Mouse (Mus musculus): ENCODE results near the gene 3110082I17Rik. TPM values are rescaled to one million over a fixed set of nuclear protein-coding genes. Genes with fewer than 3 reads are reported as not detected.

Gene 3110082I17Rik
- polyA plus RNA-seq, 1 experiment from 2014 or later: 33.5 TPM

DNA sequence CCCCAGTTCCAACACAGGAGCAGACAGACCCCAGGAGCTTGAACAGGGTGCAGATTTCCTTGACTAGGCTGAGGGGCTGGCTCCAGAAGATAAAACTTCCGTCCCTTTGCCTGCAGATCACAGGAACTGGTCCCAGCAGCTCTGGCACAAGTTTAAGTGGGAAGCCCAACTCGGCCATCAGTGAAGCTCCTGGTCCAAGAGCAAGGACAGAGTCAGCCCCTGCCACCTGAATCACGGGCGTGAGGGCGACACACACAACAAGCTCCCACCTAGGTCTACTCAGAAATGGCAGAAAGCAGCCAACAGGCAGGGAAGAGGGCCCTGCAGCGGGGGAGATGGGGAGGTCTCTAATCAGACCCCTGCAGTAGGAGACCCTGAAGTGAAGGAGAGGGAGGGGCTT, 90.0 kb downstream of the 3110082I17Rik start:
- no peaks in the 10 kb centered on the region for H3K9me3 ChIP-seq (replicated peaks)
- H3K36me3 ChIP-seq: 0 out of 2 replicates have a peak, but pooled peaks cover 4% of the 10 kb centered on the region
- H3K4me3 ChIP-seq: no peak overlapping the region
- peak overlapping the region; percentile 94 for H3K9ac ChIP-seq
- no peaks in the 10 kb centered on the region for H3K27me3 ChIP-seq (replicated peaks)
- no peak for ATAC-seq
- H3K4me2 ChIP-seq: peak overlapping the region; percentile 85
- H3K4me1 ChIP-seq: peaks cover 96% of the 10 kb centered on the region
- WGBS (ENCODE audit: insufficient replicate concordance): 62% methylated on average over 6 of the region's 6 CpGs
- peak overlapping the region; percentile 92 for H3K27ac ChIP-seq

GRCm38 (mm10) chr5:139368638-139369320, 91.5 kb downstream of the 3110082I17Rik start:
- H3K27ac ChIP-seq: peak overlapping the region; percentile 92
- 0 out of 2 replicates have a peak, but pooled peaks cover 4% of the 10 kb centered on the region for H3K36me3 ChIP-seq
- no peak overlapping the region; the same call in 1 of the 2 replicates for H3K4me2 ChIP-seq
- no peak overlapping the region for H3K4me3 ChIP-seq
- H3K9ac ChIP-seq: no peak overlapping the region
- peaks cover 95% of the 10 kb centered on the region for H3K4me1 ChIP-seq
- WGBS (ENCODE audit: insufficient replicate concordance): 78% methylated on average over 11 of the region's 11 CpGs
- H3K27me3 ChIP-seq (replicated peaks): no peaks in the 10 kb centered on the region
- ATAC-seq: no peak
- no peaks in the 10 kb centered on the region for H3K9me3 ChIP-seq (replicated peaks)

DNA sequence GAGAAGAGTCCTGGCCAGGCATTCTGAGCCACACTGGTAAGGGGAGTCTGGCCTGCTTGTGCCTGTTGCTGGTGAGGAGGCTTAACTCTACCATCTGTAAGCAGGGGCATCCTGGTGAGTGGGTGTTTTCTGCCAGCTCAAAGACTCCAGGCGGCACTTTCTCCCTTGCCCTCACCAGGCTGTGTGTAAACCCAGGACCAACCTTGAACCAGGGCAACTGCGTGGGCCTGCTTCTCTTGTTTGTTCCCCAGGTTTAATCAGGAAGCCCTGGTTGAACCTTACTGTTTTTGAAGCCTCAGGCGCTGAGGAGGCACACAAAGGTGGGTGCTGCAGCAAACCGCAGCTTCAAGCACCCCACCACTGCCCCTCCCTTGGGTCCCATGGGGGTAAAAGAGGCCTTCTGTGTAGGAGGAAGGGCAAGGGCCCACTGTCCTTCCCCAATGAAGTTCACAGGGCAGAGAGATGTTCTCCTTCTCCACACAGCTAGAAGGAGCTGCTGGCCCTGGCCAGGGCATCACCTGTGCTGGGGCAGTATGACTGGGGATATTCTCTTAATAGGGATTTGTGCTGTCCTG, 92.4 kb downstream of the 3110082I17Rik start:
- Histone ChIP-seq H3K36me3 (0 out of 2 replicates have a peak, but pooled peaks cover 4% of the 10 kb centered on the region), H3K27ac (peak overlapping the region; percentile 92), H3K4me2 (no peak overlapping the region), H3K9me3 (replicated peaks) (no peaks in the 10 kb centered on the region), H3K4me3 (no peak overlapping the region), H3K4me1 (peaks cover 87% of the 10 kb centered on the region), H3K27me3 (replicated peaks) (no peaks in the 10 kb centered on the region), H3K9ac (no peak overlapping the region)
- no peak for ATAC-seq
- WGBS (ENCODE audit: insufficient replicate concordance): 79% methylated on average over 4 of the region's 4 CpGs

DNA sequence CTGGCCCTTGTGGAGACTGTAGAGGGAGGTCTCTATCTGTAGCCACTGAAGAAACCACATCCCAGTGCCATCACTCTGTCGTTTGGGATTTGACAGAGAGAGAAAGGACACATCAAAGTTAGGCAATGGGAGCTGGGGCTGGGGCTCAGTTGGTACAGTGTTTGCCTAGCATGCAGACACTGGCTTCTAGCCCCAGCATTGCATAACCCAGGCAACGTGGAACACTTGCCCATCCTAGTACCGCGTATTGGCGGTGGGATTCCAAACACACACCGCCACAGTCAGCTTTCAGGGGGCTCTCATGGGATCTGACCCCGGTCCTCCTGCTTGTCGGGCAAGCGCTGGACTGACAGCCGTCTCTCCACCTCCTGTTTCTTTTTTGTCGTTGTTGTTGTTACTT, 93.8 kb downstream of the 3110082I17Rik start:
- Histone ChIP-seq H3K4me3 (no peak overlapping the region), H3K4me2 (no peak overlapping the region), H3K27ac (peak overlapping the region; percentile 45), H3K4me1 (peaks cover 76% of the 10 kb centered on the region), H3K9me3 (replicated peaks) (no peaks in the 10 kb centered on the region), H3K27me3 (replicated peaks) (no peaks in the 10 kb centered on the region), H3K9ac (no peak overlapping the region), H3K36me3 (0 out of 2 replicates have a peak, but pooled peaks cover 4% of the 10 kb centered on the region)
- 68% methylated on average over 11 of the region's 11 CpGs for WGBS (ENCODE audit: insufficient replicate concordance)
- no peak for ATAC-seq

DNA sequence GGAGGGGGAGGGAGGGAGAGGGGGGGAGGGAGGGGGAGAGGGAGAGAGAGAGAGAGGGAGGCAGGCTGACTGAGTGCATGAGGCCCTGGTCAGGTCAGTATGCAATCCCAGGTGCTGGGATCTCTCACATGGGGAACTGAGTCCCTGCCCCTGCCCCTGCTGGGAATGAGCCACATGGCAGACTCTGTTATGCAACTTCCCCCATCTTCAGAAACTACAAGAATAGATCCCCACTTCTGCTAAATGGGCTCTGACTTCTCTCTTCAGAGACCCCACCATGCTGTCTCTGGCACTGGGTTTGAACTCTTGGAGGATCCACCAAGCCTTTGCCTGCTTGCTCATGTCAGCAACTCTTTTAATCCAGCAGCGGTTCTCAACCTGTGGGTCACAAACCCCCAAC, 94.5 kb downstream of the 3110082I17Rik start:
- no peak for ATAC-seq
- Histone ChIP-seq H3K9me3 (replicated peaks) (no peaks in the 10 kb centered on the region), H3K9ac (no peak overlapping the region), H3K4me1 (peaks cover 69% of the 10 kb centered on the region), H3K4me2 (no peak overlapping the region), H3K27me3 (replicated peaks) (no peaks in the 10 kb centered on the region), H3K4me3 (no peak overlapping the region), H3K36me3 (0 out of 2 replicates have a peak, but pooled peaks cover 9% of the 10 kb centered on the region), H3K27ac (peak overlapping the region; percentile 45)
- 29% methylated on average over 1 of the region's 1 CpGs for WGBS (ENCODE audit: insufficient replicate concordance)

DNA sequence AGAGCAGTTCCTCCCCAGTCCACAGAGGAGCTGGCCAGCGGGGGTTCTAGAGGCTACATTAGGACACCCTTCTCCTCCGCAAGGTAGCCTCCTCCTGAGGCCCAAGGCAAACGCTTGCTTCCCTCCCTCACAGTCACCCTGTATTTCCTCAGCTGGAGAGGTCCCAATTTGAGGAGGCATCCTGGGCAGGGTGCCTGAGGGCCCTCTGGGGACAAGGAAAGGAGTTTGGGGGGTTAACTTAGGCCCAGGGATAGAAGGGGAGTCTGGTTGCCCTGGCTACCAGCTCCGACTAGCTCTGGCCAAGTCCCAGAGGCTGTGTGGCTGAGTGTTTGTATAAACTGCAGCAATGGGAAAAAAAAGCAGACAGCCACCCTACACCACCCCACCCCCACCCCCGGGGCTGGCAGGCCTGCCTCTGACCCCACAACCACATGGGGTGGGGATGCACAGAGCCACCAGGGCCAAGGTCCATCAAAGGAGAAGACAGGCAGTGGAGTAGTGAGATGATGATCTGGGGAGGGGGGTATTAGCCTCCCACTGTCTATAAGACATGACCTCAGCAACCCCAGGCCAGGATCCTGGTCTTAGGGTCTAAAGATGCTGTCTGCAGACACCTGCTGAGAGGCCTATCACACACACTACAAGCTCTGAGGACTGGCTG, 95.3 kb downstream of the 3110082I17Rik start:
- Histone ChIP-seq H3K4me3 (no peak overlapping the region), H3K9ac (peak overlapping the region; percentile 24; the same call in 1 of the 2 replicates), H3K4me1 (peaks cover 61% of the 10 kb centered on the region), H3K9me3 (replicated peaks) (no peaks in the 10 kb centered on the region), H3K36me3 (0 out of 2 replicates have a peak, but pooled peaks cover 16% of the 10 kb centered on the region), H3K27me3 (replicated peaks) (no peaks in the 10 kb centered on the region), H3K4me2 (peak overlapping the region; percentile 28), H3K27ac (peak overlapping the region; percentile 58)
- 39% methylated on average over 5 of the region's 5 CpGs for WGBS (ENCODE audit: insufficient replicate concordance)
- peak; percentile 19 for ATAC-seq

DNA sequence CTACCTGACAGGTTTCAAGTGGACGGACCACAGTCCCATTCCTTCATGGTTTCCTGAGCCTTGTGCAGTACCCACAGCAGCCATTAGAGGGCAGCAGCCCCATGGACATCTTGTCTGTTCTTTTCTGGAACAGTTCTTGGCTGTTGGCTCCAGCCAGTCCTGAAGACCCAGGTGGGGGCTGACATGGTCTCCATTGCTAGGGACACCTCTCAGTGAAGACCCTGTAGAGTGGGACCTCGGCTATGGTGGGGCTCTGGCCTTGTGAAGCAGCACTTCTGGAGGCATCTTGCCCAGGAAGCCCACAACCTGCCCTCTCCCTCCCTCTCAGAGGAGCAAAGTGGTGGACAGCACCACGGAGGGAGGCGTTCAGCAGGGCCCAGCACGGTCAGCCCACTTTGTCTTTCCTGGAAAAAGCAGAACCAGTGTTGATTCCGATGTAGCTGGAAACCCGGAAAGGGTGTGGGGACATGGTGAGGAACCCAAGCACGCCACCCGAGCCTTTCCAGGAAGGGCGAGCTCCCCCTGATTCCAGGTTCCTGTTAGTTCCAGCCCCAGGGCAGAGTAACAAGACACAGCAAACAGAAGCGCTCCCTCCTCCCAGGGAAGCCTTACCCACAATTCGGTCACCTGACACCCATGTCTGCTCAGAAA, 95.9 kb downstream of the 3110082I17Rik start:
- H3K4me3 ChIP-seq: no peak overlapping the region
- 0 out of 2 replicates have a peak, but pooled peaks cover 17% of the 10 kb centered on the region for H3K36me3 ChIP-seq
- WGBS (ENCODE audit: insufficient replicate concordance): 22% methylated on average over 12 of the region's 12 CpGs
- H3K9ac ChIP-seq: peak overlapping the region; percentile 35; the same call in 1 of the 2 replicates
- H3K4me1 ChIP-seq: peaks cover 55% of the 10 kb centered on the region
- peak overlapping the region; percentile 28 for H3K4me2 ChIP-seq
- peak overlapping the region; percentile 58 for H3K27ac ChIP-seq
- H3K27me3 ChIP-seq (replicated peaks): no peaks in the 10 kb centered on the region
- no peaks in the 10 kb centered on the region for H3K9me3 ChIP-seq (replicated peaks)
- ATAC-seq: peak; percentile 53

DNA sequence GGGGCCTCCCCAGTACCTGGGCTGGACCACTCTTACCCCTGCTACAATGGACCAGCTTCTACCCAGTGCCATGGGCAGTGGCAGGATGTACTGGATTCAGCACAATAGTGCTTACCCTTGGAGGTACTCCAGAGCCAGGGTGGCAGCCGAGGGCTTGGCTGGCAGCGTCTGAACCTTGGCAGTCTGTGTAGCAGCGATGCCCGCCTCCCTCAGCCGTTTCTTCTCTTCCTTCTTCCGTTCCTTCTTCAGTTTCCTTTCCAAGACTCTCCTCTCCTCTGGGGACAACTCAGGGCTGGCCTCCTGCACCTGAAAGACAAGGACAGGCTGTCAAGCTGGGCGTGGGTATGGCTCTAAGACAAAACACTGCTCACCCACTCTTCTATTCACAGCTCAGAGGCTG, 96.5 kb downstream of the 3110082I17Rik start:
- H3K9ac ChIP-seq: no peak overlapping the region
- peaks cover 51% of the 10 kb centered on the region for H3K4me1 ChIP-seq
- H3K9me3 ChIP-seq (replicated peaks): no peaks in the 10 kb centered on the region
- no peak overlapping the region for H3K4me3 ChIP-seq
- peaks cover 20% of the 10 kb centered on the region; the same call in 1 of the 2 replicates for H3K36me3 ChIP-seq
- no peaks in the 10 kb centered on the region for H3K27me3 ChIP-seq (replicated peaks)
- WGBS (ENCODE audit: insufficient replicate concordance): 55% methylated on average over 7 of the region's 7 CpGs
- no peak overlapping the region for H3K4me2 ChIP-seq
- no peak overlapping the region for H3K27ac ChIP-seq
- ATAC-seq: no peak

DNA sequence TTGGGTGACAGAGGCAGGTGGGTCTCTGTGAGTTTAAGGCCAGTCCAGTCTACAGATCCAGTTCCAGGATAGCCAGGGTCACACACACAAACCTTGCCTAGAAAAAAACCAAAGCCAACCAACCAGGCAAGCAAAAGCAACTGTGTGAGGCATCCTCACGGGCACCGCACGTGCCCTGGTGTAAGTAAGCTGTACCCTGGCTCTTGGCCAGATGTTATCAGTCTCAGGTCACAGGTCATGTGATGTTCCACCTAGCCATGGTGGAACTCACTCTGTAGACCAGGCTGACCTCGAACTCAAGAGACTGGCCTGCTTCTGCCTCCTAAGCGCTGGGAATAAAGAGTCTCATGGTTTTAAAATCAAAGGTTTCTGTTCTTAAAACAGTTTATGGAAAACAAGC, 101.1 kb downstream of the 3110082I17Rik start:
- Histone ChIP-seq H3K4me3 (no peak overlapping the region), H3K9me3 (replicated peaks) (no peaks in the 10 kb centered on the region), H3K36me3 (peaks cover 16% of the 10 kb centered on the region; the same call in 1 of the 2 replicates), H3K4me2 (no peak overlapping the region), H3K4me1 (peaks cover 7% of the 10 kb centered on the region), H3K27me3 (replicated peaks) (no peaks in the 10 kb centered on the region), H3K27ac (no peak overlapping the region), H3K9ac (no peak overlapping the region)
- no peak for ATAC-seq
- WGBS (ENCODE audit: insufficient replicate concordance): 81% methylated on average over 5 of the region's 5 CpGs

DNA sequence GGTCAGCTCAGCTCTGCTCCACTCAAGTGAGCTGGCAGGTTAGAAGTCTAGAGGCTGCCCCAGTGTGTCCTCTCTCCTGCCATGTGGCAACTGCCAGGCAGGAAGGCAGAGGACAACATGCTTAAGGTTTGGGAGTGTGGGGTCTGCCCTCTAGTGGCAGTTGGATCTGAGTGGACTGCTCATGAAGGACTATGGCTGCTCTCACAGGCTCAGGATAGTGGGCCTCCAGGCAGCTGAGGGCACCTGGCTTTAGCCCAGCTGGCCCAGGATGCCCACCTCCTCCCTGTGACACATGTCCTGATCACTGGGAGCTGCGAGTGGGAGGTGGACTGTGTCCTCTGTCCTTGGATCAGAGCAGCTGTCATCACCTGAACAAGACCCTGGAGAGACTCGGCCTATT, 101.7 kb downstream of the 3110082I17Rik start:
- WGBS (ENCODE audit: insufficient replicate concordance): 65% methylated on average over 2 of the region's 2 CpGs
- no peaks in the 10 kb centered on the region for H3K9me3 ChIP-seq (replicated peaks)
- peaks cover 8% of the 10 kb centered on the region for H3K4me1 ChIP-seq
- H3K9ac ChIP-seq: no peak overlapping the region
- H3K4me2 ChIP-seq: no peak overlapping the region
- H3K36me3 ChIP-seq: peaks cover 16% of the 10 kb centered on the region; the same call in 1 of the 2 replicates
- H3K27ac ChIP-seq: no peak overlapping the region
- ATAC-seq: peak; percentile 30; the same call in 1 of the 2 replicates
- H3K27me3 ChIP-seq (replicated peaks): no peaks in the 10 kb centered on the region
- no peak overlapping the region for H3K4me3 ChIP-seq

DNA sequence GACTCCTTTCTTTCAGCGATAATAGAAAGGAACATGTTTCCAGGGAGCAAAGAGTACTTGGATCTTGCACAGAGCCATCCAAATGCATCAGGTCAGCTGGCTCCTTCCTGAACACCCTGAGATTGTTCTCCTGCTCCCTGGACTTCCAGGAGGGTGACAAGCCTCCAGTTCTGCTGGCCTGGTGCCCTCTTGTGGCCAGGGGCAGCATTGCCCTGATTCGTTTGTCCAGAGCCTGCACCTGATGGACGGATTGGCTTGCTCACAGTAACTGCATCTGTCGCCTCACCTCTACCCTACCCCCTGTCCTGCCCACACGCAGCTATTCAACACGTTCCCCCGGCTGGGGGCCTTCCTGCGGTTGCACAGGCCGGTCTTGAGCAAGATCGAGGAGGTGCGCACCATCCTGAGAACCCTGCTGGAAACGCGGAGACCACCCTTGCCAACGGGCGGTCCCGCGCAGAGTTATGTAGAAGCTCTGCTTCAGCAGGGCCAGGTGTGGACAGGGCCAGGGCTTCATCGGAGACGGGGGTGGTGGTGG, 105.0 kb downstream of the 3110082I17Rik start:
- no peak overlapping the region for H3K4me2 ChIP-seq
- peaks cover 23% of the 10 kb centered on the region for H3K27me3 ChIP-seq (replicated peaks)
- H3K27ac ChIP-seq: no peak overlapping the region
- H3K36me3 ChIP-seq: peaks cover 6% of the 10 kb centered on the region; the same call in 1 of the 2 replicates
- no peak overlapping the region for H3K9ac ChIP-seq
- H3K4me3 ChIP-seq: no peak overlapping the region
- no peak for ATAC-seq
- WGBS (ENCODE audit: insufficient replicate concordance): 35% methylated on average over 19 of the region's 19 CpGs
- no peaks in the 10 kb centered on the region for H3K9me3 ChIP-seq (replicated peaks)
- peaks cover 41% of the 10 kb centered on the region for H3K4me1 ChIP-seq

All from liver, embryonic 12.5 days (tissue).